Mouse (Mus musculus) layer of hippocampus, postnatal 10 days (tissue): Measurements from ENCODE around the gene Olfr1423. TPM values are rescaled to one million over a fixed set of nuclear protein-coding genes. Genes with fewer than 3 reads are reported as not detected.

Source experiments
- total RNA-seq, 2 experiments: library from RNA; stranded (reverse); gene quantifications; 2 replicates each; pipeline ENCODE4 v1.2.3; 2021

The Olfr1423 gene
- total RNA-seq, 2 experiments from 2014 or later: not detected

Other genes with a start within 250 kb of the Olfr1423 start
- gene Stx3, start 221.9 kb downstream of the Olfr1423 start, total RNA-seq: 10 to 100 TPM; 19.1 to 23.2 TPM
- gene Olfr1417, start 202.1 kb downstream of the Olfr1423 start, total RNA-seq: not detected
- gene Olfr1418, start 180.3 kb downstream of the Olfr1423 start, total RNA-seq: not detected
- not detected for gene Olfr1419, start 166.2 kb downstream of the Olfr1423 start, total RNA-seq
- gene Olfr1420, start 154.8 kb downstream of the Olfr1423 start, total RNA-seq: not detected
- 10 to 100 TPM; 20.3 to 22.3 TPM for gene Patl1, start 128.9 kb downstream of the Olfr1423 start, total RNA-seq
- 10 to 100 TPM; 54.2 to 56.3 TPM for gene Osbp, start 75.4 kb downstream of the Olfr1423 start, total RNA-seq
- gene Olfr1424, start 21.4 kb upstream of the Olfr1423 start, total RNA-seq: not detected
- not detected for gene Olfr1425, start 36.4 kb upstream of the Olfr1423 start, total RNA-seq
- not detected for gene Olfr1426, start 50.7 kb upstream of the Olfr1423 start, total RNA-seq
- gene Olfr1427, start 62.0 kb upstream of the Olfr1423 start, total RNA-seq: not detected
- not detected for gene Olfr1428, start 74.6 kb upstream of the Olfr1423 start, total RNA-seq
- not detected for gene Olfr76, start 81.9 kb upstream of the Olfr1423 start, total RNA-seq
- not detected for gene Olfr1555-ps1, start 128.8 kb upstream of the Olfr1423 start, total RNA-seq
- gene Olfr1431, start 159.3 kb upstream of the Olfr1423 start, total RNA-seq: not detected
- gene Olfr1432, start 191.3 kb upstream of the Olfr1423 start, total RNA-seq: not detected
- gene Olfr262, start 200.3 kb upstream of the Olfr1423 start, total RNA-seq: not detected
- gene Olfr235, start 219.7 kb upstream of the Olfr1423 start, total RNA-seq: not detected
- not detected for gene Olfr1434, start 238.5 kb upstream of the Olfr1423 start, total RNA-seq